Mouse (Mus musculus): ENCODE results near the gene Rnf169. TPM values are rescaled to one million over a fixed set of nuclear protein-coding genes. Genes with fewer than 3 reads are reported as not detected.
A peak's percentile ranks its signal among the peaks of the same experiment; 100 is the strongest.

Gene Rnf169
- polyA plus RNA-seq, 1 experiment from 2014 or later, result 1.2 TPM

DNA sequence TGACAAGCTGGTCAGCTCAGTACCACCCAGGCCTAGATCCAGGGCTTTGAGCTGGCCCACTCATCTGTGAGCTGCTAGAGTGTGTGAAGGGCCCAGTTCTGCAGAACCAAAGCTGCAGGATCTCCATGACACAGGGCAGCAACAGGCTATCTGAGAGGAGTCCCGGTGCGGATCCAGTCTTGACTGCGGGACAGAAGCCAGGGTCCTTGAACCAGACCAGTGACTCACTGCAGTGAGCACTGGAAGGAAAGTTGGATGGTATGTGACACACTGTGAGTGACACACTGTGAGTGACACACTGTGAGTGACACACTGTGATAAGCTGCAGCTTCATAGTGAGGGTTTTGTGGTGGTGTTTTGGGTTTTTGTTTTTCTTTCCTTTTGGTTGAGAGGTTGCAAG is 35.7 kb downstream of the Rnf169 start:
- 92% methylated on average over 3 of the region's 3 CpGs for WGBS (ENCODE audit: insufficient replicate concordance)
- Histone ChIP-seq H3K27ac (no peak overlapping the region), H3K4me3 (replicated peaks) (no peak overlapping the region), H3K4me1 (replicated peaks) (no peaks in the 10 kb centered on the region), H3K4me2 (no peak overlapping the region), H3K9me3 (replicated peaks) (no peaks in the 10 kb centered on the region), H3K36me3 (peaks cover 53% of the 10 kb centered on the region), H3K27me3 (no peaks in the 10 kb centered on the region), H3K9ac (no peak overlapping the region)
- no peak for ATAC-seq (ENCODE audit: low read depth)
- no peak for DNase-seq

GRCm38 (mm10) chr7:99940669-99941068 is 39.6 kb downstream of the Rnf169 start:
- no peak overlapping the region for H3K9ac ChIP-seq
- ATAC-seq (ENCODE audit: low read depth) (no peak), DNase-seq (no peak)
- H3K4me3 ChIP-seq (replicated peaks), result no peak overlapping the region
- WGBS (ENCODE audit: insufficient replicate concordance), result 92% methylated on average over 1 of the region's 1 CpGs
- H3K27me3 ChIP-seq, result no peaks in the 10 kb centered on the region
- no peaks in the 10 kb centered on the region for H3K9me3 ChIP-seq (replicated peaks)
- peaks cover 57% of the 10 kb centered on the region for H3K36me3 ChIP-seq
- no peaks in the 10 kb centered on the region for H3K4me1 ChIP-seq (replicated peaks)
- H3K27ac ChIP-seq, result no peak overlapping the region
- H3K4me2 ChIP-seq, result no peak overlapping the region

DNA sequence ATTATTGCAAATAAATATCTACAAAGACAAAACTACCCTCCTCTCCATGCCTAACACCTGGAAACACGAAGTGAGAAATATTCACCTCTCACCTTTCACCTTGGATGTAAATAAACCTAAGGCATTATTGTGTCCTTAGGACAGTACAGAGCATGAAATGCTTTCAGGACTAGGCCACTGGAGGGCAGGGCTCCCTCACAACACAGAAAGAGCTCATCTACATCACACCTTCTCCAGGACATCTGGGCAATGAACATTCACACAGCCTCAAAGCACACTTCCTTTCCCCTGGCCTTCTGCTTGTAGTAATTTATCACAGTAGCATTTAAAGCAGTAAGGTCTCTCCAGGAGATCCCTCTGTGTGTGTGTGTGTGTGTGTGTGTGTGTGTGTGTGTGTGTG is 44.5 kb downstream of the Rnf169 start:
- H3K4me3 ChIP-seq (replicated peaks), result no peak overlapping the region
- H3K4me2 ChIP-seq, result no peak overlapping the region
- no peaks in the 10 kb centered on the region for H3K9me3 ChIP-seq (replicated peaks)
- WGBS (ENCODE audit: insufficient replicate concordance), result 86% methylated on average over 1 of the region's 1 CpGs
- no peaks in the 10 kb centered on the region for H3K27me3 ChIP-seq
- H3K4me1 ChIP-seq (replicated peaks), result no peaks in the 10 kb centered on the region
- DNase-seq, result no peak
- H3K9ac ChIP-seq, result no peak overlapping the region
- H3K36me3 ChIP-seq, result peaks cover 58% of the 10 kb centered on the region
- no peak overlapping the region for H3K27ac ChIP-seq
- ATAC-seq (ENCODE audit: low read depth), result no peak

DNA sequence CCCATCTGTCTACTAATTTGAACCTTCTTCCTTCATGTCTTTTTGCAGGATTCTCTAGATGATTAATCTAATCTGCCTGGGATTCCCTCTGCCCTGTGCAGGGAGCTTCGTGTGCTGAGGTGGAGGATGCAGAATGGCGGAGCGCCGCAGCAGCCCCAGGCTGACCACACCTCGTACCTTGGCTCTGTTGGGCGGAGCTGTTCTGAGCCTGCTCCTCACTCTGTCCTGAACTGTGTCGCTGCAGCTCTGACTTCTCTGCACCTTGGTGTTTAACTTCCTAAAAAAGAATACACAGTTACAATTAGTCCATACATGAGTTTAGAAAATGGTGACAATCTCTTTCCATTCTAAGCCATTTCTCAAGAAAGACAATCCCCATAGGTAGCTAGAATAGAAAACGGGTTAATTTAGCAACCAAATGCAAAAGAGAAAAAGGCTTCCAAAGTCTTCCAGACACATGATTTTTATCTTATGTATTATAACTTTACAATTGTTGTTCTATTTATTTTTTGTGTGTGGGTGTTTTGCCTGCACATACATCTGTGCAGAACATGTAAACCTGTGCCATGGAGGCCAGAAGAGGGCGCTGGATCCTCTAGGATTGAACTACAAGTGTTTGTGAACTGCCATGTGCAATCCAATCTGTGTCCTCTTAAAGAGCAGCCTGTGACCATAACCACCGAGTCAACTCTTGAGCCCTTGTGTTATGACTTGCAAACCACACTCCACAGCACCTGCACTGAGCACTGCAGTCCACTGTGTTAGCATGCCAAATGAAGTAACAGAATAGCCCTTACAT is 53.1 kb downstream of the Rnf169 start:
- Histone ChIP-seq H3K27ac (no peak overlapping the region), H3K9me3 (replicated peaks) (no peaks in the 10 kb centered on the region), H3K4me3 (replicated peaks) (no peak overlapping the region), H3K9ac (no peak overlapping the region), H3K4me2 (no peak overlapping the region), H3K4me1 (replicated peaks) (no peaks in the 10 kb centered on the region), H3K27me3 (no peaks in the 10 kb centered on the region), H3K36me3 (peaks cover 53% of the 10 kb centered on the region)
- 69% methylated on average over 10 of the region's 10 CpGs for WGBS (ENCODE audit: insufficient replicate concordance)
- ATAC-seq (ENCODE audit: low read depth) (no peak), DNase-seq (no peak)

DNA sequence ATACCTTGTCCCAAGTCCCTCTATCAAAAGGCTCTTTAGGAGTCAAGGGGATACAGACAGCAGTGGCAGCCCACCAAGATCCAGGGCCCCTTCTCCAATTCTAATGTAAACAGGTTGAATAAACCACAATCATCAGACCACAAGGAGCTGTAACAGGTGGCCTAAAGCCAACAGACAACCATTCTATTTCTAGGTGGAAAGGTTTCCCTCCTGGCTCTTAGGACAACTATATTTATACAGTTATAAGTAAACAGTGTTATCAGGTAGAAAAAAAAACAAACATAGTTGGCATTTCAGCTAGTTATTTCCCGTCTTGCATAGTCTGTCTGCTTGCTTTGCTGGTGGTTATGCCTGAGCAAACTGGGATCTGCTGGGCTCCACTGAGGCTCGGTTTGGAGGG is 59.8 kb downstream of the Rnf169 start:
- H3K36me3 ChIP-seq, result peaks cover 21% of the 10 kb centered on the region
- no peak for ATAC-seq (ENCODE audit: low read depth)
- no peak overlapping the region for H3K4me2 ChIP-seq
- H3K27ac ChIP-seq, result no peak overlapping the region
- H3K27me3 ChIP-seq, result peaks cover 40% of the 10 kb centered on the region
- 61% methylated on average over 2 of the region's 2 CpGs for WGBS (ENCODE audit: insufficient replicate concordance)
- peaks cover 12% of the 10 kb centered on the region; the same call in 1 of the 2 replicates for H3K4me1 ChIP-seq (replicated peaks)
- no peak overlapping the region for H3K9ac ChIP-seq
- H3K9me3 ChIP-seq (replicated peaks), result no peaks in the 10 kb centered on the region
- H3K4me3 ChIP-seq (replicated peaks), result no peak overlapping the region
- no peak for DNase-seq

GRCm38 (mm10) chr7:99919971-99920370 is 60.3 kb downstream of the Rnf169 start:
- no peak overlapping the region for H3K4me3 ChIP-seq (replicated peaks)
- WGBS (ENCODE audit: insufficient replicate concordance), result 76% methylated on average over 6 of the region's 6 CpGs
- no peak overlapping the region for H3K27ac ChIP-seq
- peaks cover 41% of the 10 kb centered on the region for H3K27me3 ChIP-seq
- no peaks in the 10 kb centered on the region for H3K9me3 ChIP-seq (replicated peaks)
- H3K4me2 ChIP-seq, result no peak overlapping the region
- H3K4me1 ChIP-seq (replicated peaks), result peaks cover 12% of the 10 kb centered on the region; the same call in 1 of the 2 replicates
- H3K9ac ChIP-seq, result no peak overlapping the region
- H3K36me3 ChIP-seq, result peaks cover 16% of the 10 kb centered on the region
- no peak for ATAC-seq (ENCODE audit: low read depth)
- DNase-seq, result no peak

GRCm38 (mm10) chr7:99919164-99919563 is 61.1 kb downstream of the Rnf169 start:
- peaks cover 49% of the 10 kb centered on the region for H3K27me3 ChIP-seq
- peaks cover 12% of the 10 kb centered on the region; the same call in 1 of the 2 replicates for H3K4me1 ChIP-seq (replicated peaks)

GRCm38 (mm10) chr7:99917320-99917844 is 62.9 kb downstream of the Rnf169 start:
- Histone ChIP-seq H3K4me1 (replicated peaks) (peaks cover 12% of the 10 kb centered on the region; the same call in 1 of the 2 replicates), H3K27ac (no peak overlapping the region), H3K4me2 (peak overlapping the region; percentile 61), H3K9ac (peak overlapping the region; percentile 29; the same call in 1 of the 2 replicates), H3K4me3 (replicated peaks) (peak overlapping the region; percentile 38), H3K36me3 (no peaks in the 10 kb centered on the region), H3K27me3 (peaks cover 52% of the 10 kb centered on the region), H3K9me3 (replicated peaks) (no peaks in the 10 kb centered on the region)
- ATAC-seq (ENCODE audit: low read depth), result no peak
- 2% methylated on average over 36 of the region's 36 CpGs for WGBS (ENCODE audit: insufficient replicate concordance)
- DNase-seq, result no peak

More at GRCm38 (mm10) chr7:99919164-99919563, 61.1 kb downstream of the Rnf169 start:
- no peak overlapping the region for H3K4me2 ChIP-seq
- ATAC-seq (ENCODE audit: low read depth), result no peak
- no peak overlapping the region for H3K27ac ChIP-seq
- WGBS (ENCODE audit: insufficient replicate concordance), result 54% methylated on average over 2 of the region's 2 CpGs
- no peak overlapping the region for H3K4me3 ChIP-seq (replicated peaks)
- H3K9ac ChIP-seq, result no peak overlapping the region
- no peaks in the 10 kb centered on the region for H3K9me3 ChIP-seq (replicated peaks)
- DNase-seq, result no peak
- peaks cover 8% of the 10 kb centered on the region; the same call in 1 of the 2 replicates for H3K36me3 ChIP-seq

DNA sequence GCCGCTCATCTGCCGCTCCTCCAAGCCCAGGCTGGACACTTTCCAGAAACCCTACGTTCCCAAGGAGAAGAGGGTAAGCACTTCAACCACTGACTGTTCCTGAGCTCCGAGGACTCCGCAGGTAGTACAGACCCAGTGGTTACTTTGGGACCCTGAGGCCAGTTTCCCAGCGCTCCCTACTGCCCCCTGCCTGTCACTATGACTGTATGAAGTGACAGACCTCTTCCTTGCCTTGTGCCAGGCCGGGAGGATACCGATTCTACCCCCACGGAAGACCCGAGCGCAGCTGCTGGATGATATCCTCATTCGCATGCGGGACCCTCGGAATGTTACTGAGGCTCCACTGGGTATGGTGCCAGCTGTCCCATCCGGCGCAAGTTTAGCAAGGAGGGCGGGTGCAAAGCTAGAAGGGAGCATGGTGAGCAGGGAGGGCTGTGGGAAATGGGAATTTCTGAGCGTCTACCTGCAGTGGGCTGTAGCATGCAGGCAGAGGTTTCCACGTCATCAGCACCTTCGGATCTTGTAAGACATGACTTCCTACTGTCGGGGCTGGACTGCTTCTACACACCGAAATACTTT is 63.4 kb downstream of the Rnf169 start:
- WGBS (ENCODE audit: insufficient replicate concordance), result 9% methylated on average over 22 of the region's 22 CpGs
- peaks cover 12% of the 10 kb centered on the region; the same call in 1 of the 2 replicates for H3K4me1 ChIP-seq (replicated peaks)
- H3K36me3 ChIP-seq, result no peaks in the 10 kb centered on the region
- H3K4me3 ChIP-seq (replicated peaks), result peak overlapping the region; percentile 38
- no peaks in the 10 kb centered on the region for H3K9me3 ChIP-seq (replicated peaks)
- no peak for ATAC-seq (ENCODE audit: low read depth)
- peak overlapping the region; percentile 29; the same call in 1 of the 2 replicates for H3K9ac ChIP-seq
- H3K27ac ChIP-seq, result no peak overlapping the region
- DNase-seq, result no peak
- peak overlapping the region; percentile 61 for H3K4me2 ChIP-seq
- H3K27me3 ChIP-seq, result peaks cover 52% of the 10 kb centered on the region

GRCm38 (mm10) chr7:99915511-99915910 is 64.7 kb downstream of the Rnf169 start:
- peaks cover 52% of the 10 kb centered on the region for H3K27me3 ChIP-seq
- no peak overlapping the region for H3K4me2 ChIP-seq
- ATAC-seq (ENCODE audit: low read depth), result no peak
- no peaks in the 10 kb centered on the region for H3K36me3 ChIP-seq
- peaks cover 12% of the 10 kb centered on the region; the same call in 1 of the 2 replicates for H3K4me1 ChIP-seq (replicated peaks)
- no peak overlapping the region for H3K4me3 ChIP-seq (replicated peaks)
- WGBS (ENCODE audit: insufficient replicate concordance), result 30% methylated on average over 2 of the region's 2 CpGs
- no peak for DNase-seq
- H3K27ac ChIP-seq, result no peak overlapping the region
- no peaks in the 10 kb centered on the region for H3K9me3 ChIP-seq (replicated peaks)
- H3K9ac ChIP-seq, result no peak overlapping the region

DNA sequence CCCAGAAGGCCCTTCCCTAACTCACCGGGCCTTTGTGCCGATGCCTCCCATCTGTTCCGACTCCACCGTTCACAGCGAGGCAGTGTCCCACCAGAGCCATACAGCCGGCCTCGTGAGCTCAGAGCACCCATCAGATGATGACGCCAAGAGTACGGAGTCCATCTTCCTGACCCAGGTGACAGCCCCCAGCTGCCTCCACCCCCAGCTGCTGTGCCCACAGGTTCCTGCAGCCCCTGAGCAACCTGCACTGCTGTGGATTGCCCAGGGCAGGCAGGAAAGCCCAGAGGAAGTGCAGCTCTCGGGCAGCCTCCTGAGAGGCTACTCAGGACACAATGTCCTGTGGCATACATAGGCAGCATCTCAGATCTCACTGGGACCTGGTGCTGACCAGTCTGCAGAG is 65.9 kb downstream of the Rnf169 start:
- Histone ChIP-seq H3K27me3 (peaks cover 51% of the 10 kb centered on the region), H3K4me2 (no peak overlapping the region), H3K27ac (no peak overlapping the region), H3K4me1 (replicated peaks) (peaks cover 12% of the 10 kb centered on the region; the same call in 1 of the 2 replicates), H3K9me3 (replicated peaks) (no peaks in the 10 kb centered on the region), H3K36me3 (no peaks in the 10 kb centered on the region), H3K4me3 (replicated peaks) (no peak overlapping the region), H3K9ac (no peak overlapping the region)
- WGBS (ENCODE audit: insufficient replicate concordance), result 78% methylated on average over 10 of the region's 10 CpGs
- DNase-seq (no peak), ATAC-seq (ENCODE audit: low read depth) (no peak)

All from liver, embryonic 13.5 days (tissue).